Mouse (Mus musculus) CH12.LX (cell line): ENCODE data around the gene Dpf3.

Experiments
- CHD1 ChIP-seq: IDR thresholded peaks from 2 replicates; pipeline ENCODE4 v1.6.1; 2012; ENCODE audit warnings: low read depth, low read length, improper control_type of control experiment, inconsistent platforms
- CHD2 ChIP-seq: IDR thresholded peaks from 2 replicates; pipeline ENCODE4 v1.6.1; 2011; ENCODE audit warnings: low read length, improper control_type of control experiment
- CTCF ChIP-seq, 2 experiments: IDR thresholded peaks in 1 of 2; conservative IDR thresholded peaks in 1 of 2; 2 replicates each; pipeline ENCODE4 v1.5.1; 2011 to 2012; ENCODE audit warnings: low read depth in 2 of 2, low read length in 2 of 2, improper control_type of control experiment in 1 of 2, inconsistent platforms in 1 of 2, mild to moderate bottlenecking in 1 of 2, moderate library complexity in 1 of 2
- EP300 ChIP-seq: IDR thresholded peaks from 2 replicates; pipeline ENCODE4 v1.6.1; 2011; ENCODE audit warnings: low read length, improper control_type of control experiment
- POLR2A ChIP-seq: IDR thresholded peaks from 2 replicates; pipeline ENCODE4 v1.6.1; 2011; ENCODE audit warnings: low read depth, mild to moderate bottlenecking, improper control_type of control experiment, low read length
- UBTF ChIP-seq: IDR thresholded peaks from 2 replicates; pipeline ENCODE4 v1.6.1; 2012; ENCODE audit warnings: low read depth, mild to moderate bottlenecking, inconsistent platforms, low read length, improper control_type of control experiment, moderate library complexity
- ZC3H11A ChIP-seq: IDR thresholded peaks from 2 replicates; pipeline ENCODE4 v1.6.1; 2012; ENCODE audit warnings: low read depth, mild to moderate bottlenecking, inconsistent platforms, low read length, improper control_type of control experiment

- TF ChIP-seq POLR2A = no peak
- no peak for TF ChIP-seq EP300
- TF ChIP-seq CTCF (conservative IDR thresholded peaks at IDR 0.05 in 1 of 2, IDR thresholded peaks at IDR 0.05 in 1 of 2; ENCODE audit: low read depth in 2 of 2, low read length in 2 of 2) = no peak
- no peak for TF ChIP-seq CHD1
- no peak for TF ChIP-seq CHD2
- no peak for TF ChIP-seq ZC3H11A
- no peak for TF ChIP-seq UBTF
These were observed 238.9 kb downstream of the Dpf3 start for GRCm38 (mm10) chr12:83248636-83249035.
